Mouse (Mus musculus): ENCODE results near the gene Gli3.

- TF ChIP-seq CTCF (IDR thresholded peaks at IDR 0.05; ENCODE audit: control insufficient read depth, insufficient read depth, insufficient replicate concordance, low read depth, low read length) (no peak), POLR2A (IDR thresholded peaks at IDR 0.05; ENCODE audit: control insufficient read depth, low read depth, low read length) (no peak)
Measured at GRCm38 (mm10) chr13:15470056-15470455, 7.0 kb downstream of the Gli3 start.
